Mouse (Mus musculus) limb, embryonic 13.5 days (tissue): ENCODE measurements around the gene Nudt22. TPM values are rescaled to one million over a fixed set of nuclear protein-coding genes. Genes with fewer than 3 reads are reported as not detected.

Source experiments
- ATAC-seq: fragments of 200-750 bp; cut with Nextera tagmentation; 2 replicates; pipeline ENCODE4 v1.8.0; 2017; ENCODE audit warnings: low read depth, moderate number of reproducible peaks, moderate TSS enrichment; ENCODE audit not compliant: low FRiP score
- H3K27ac ChIP-seq: fragments of 300-500 bp; sonication (generic); 2 replicates; pipeline ENCODE4 v1.5.1; 2015; ENCODE audit warnings: inconsistent platforms, mild to moderate bottlenecking, moderate library complexity
- H3K27me3 ChIP-seq: fragments of 300-500 bp; sonication (generic); 2 replicates; pipeline ENCODE4 v1.6.1; 2015; ENCODE audit warnings: mild to moderate bottlenecking, inconsistent platforms
- H3K36me3 ChIP-seq: fragments of 300-500 bp; sonication (generic); 2 replicates; pipeline ENCODE4 v1.6.1; 2015; ENCODE audit warnings: inconsistent platforms, mild to moderate bottlenecking, moderate library complexity
- H3K4me1 ChIP-seq: fragments of 300-500 bp; sonication (generic); 2 replicates; pipeline ENCODE4 v1.6.1; 2015; ENCODE audit warnings: inconsistent platforms
- H3K4me2 ChIP-seq: fragments of 300-500 bp; sonication (generic); replicated peaks from 2 replicates; pipeline ENCODE4 v1.6.1; 2015; ENCODE audit warnings: inconsistent platforms, mild to moderate bottlenecking, moderate library complexity
- H3K4me3 ChIP-seq: fragments of 300-500 bp; sonication (generic); 2 replicates; pipeline ENCODE4 v1.5.1; 2015; ENCODE audit warnings: moderate library complexity, mild to moderate bottlenecking, inconsistent platforms
- H3K9ac ChIP-seq: fragments of 300-500 bp; sonication (generic); 2 replicates; pipeline ENCODE4 v1.6.1; 2015; ENCODE audit warnings: mild to moderate bottlenecking, inconsistent platforms
- H3K9me3 ChIP-seq: fragments of 300-500 bp; sonication (generic); 2 replicates; pipeline ENCODE4 v1.6.1; 2016; ENCODE audit warnings: inconsistent platforms
- whole genome bisulfite sequencing: fragments of 180-500 bp; shearing (Covaris S2); methylation state at CpG from one replicate; pipeline ENCODE4 v1.1.7; 2015; 5-methylcytosine and 5-hydroxymethylcytosine counted together
- polyA plus RNA-seq: library from polyadenylated mRNA; unstranded; fragments of >200 nt; fragmentation: Nextera tagmentation; extraction: Ambion mirVana; gene quantifications from 2 replicates; pipeline ENCODE4 v1.2.1, GENCODE M21; 2015

Nudt22 gene
- polyA plus RNA-seq, 1 experiment from 2014 or later: 24.0 TPM

GRCm38 (mm10) chr19:6980381-6981093, 15.4 kb downstream of the Nudt22 start, which contains the start of gene Fkbp2:
Fkbp2 (minus strand) TSS chr19:6980501.
- H3K9ac ChIP-seq: peak within 1 kb of the TSS; percentile 82
- WGBS: 1% methylated on average over 38 of the region's 38 CpGs

DNA sequence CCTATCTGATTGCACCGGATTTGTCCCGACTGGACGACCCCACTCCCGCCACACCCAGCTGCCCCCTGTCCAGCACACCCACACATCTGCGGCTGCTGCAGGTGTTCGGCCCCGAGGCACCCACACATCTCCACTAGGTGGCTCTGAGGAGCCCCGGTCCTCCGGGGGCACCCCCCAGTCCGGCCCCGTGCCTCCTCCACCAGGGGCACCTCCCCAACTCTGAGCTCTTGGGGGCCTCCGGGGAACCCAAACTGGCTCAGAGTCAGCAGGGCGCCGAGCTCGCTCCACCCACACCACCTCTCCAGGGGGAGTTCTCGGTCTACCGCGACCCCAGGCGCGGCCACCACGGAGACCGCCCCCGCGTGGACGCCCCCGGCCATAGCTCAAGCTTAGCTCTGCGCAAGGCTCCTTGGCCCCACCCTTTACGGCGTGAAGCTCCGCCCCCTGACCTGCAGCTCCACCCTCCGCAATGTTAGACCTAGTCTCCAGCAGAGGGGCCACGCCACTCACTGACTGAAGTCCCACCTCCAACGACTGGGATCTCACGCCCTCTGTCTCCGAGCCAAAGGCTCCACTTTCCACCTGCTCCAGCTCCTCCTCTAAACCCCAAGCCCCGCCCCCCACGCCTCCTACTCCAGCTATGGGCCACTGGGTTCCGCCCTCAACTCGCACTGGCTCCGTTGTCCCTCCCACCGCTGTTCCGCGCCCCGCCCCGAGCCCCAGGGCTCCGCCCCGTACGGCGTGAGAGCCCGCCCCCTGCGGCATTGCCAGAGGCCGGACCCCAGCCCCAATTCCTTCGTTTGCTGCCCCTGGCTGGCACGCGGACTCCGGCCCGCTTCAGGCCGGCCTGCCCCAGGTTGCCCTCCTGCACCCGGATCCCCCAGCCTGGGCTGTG, 16.2 kb downstream of the Nudt22 start:
- H3K36me3 ChIP-seq: peaks cover 47% of the 10 kb centered on the region
- H3K27ac ChIP-seq: peak overlapping the region; percentile 87
- no peaks in the 10 kb centered on the region for H3K9me3 ChIP-seq
- H3K4me1 ChIP-seq: peaks cover 47% of the 10 kb centered on the region
- no peaks in the 10 kb centered on the region for H3K27me3 ChIP-seq
- H3K9ac ChIP-seq: peak overlapping the region; percentile 82
- ATAC-seq: peak; percentile 90
- peak overlapping the region; percentile 70 for H3K4me3 ChIP-seq
- 1% methylated on average over 59 of the region's 59 CpGs for WGBS
- peak overlapping the region; percentile 93 for H3K4me2 ChIP-seq

More at GRCm38 (mm10) chr19:6980381-6981093, 15.4 kb downstream of the Nudt22 start, which contains the start of gene Fkbp2:
- Histone ChIP-seq H3K27me3 (no peaks in the 10 kb centered on the region), H3K36me3 (peaks cover 55% of the 10 kb centered on the region), H3K4me3 (peak within 1 kb of the TSS; percentile 70), H3K4me1 (peaks cover 47% of the 10 kb centered on the region), H3K9me3 (no peaks in the 10 kb centered on the region), H3K4me2 (peak within 1 kb of the TSS; percentile 93), H3K27ac (peak within 1 kb of the TSS; percentile 87)
- peak; percentile 88 for ATAC-seq

DNA sequence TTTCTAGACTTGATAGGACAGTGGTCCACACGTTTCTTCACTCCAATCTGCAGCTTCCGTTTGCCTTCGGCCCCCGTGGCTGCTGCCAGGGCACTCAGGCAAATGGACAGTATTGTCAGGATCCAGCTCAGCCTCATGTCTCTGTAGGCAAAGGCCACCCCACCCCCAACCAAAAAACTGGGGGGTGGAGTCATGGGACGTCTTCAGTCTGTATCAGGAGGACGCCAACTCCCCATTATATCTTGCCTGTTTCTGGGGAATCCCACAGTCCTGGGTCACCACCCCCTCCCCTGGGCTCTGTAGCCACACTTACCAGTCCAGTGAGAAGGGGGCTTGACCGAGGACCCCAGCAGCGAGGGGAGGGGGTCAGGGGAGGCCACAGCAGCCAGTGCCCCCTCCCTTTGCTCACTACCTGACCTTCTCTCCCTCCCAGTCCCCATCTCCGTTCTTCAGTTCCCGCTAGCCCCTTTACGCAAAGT, 16.9 kb downstream of the Nudt22 start:
- WGBS: 16% methylated on average over 11 of the region's 11 CpGs
- H3K27me3 ChIP-seq: no peaks in the 10 kb centered on the region
- peak overlapping the region; percentile 68 for H3K9ac ChIP-seq
- peak overlapping the region; percentile 28; the same call in 1 of the 2 replicates for H3K27ac ChIP-seq
- H3K4me1 ChIP-seq: peaks cover 47% of the 10 kb centered on the region
- H3K36me3 ChIP-seq: peaks cover 43% of the 10 kb centered on the region
- no peak for ATAC-seq
- peak overlapping the region; percentile 93 for H3K4me2 ChIP-seq
- no peaks in the 10 kb centered on the region for H3K9me3 ChIP-seq
- peak overlapping the region; percentile 70 for H3K4me3 ChIP-seq

- Histone ChIP-seq H3K4me2 (peak overlapping the region; percentile 93), H3K27ac (no peak overlapping the region; the same call in 1 of the 2 replicates)
- WGBS: 50% methylated on average over 3 of the region's 3 CpGs
Observed at GRCm38 (mm10) chr19:6978639-6978974, 17.3 kb downstream of the Nudt22 start.

DNA sequence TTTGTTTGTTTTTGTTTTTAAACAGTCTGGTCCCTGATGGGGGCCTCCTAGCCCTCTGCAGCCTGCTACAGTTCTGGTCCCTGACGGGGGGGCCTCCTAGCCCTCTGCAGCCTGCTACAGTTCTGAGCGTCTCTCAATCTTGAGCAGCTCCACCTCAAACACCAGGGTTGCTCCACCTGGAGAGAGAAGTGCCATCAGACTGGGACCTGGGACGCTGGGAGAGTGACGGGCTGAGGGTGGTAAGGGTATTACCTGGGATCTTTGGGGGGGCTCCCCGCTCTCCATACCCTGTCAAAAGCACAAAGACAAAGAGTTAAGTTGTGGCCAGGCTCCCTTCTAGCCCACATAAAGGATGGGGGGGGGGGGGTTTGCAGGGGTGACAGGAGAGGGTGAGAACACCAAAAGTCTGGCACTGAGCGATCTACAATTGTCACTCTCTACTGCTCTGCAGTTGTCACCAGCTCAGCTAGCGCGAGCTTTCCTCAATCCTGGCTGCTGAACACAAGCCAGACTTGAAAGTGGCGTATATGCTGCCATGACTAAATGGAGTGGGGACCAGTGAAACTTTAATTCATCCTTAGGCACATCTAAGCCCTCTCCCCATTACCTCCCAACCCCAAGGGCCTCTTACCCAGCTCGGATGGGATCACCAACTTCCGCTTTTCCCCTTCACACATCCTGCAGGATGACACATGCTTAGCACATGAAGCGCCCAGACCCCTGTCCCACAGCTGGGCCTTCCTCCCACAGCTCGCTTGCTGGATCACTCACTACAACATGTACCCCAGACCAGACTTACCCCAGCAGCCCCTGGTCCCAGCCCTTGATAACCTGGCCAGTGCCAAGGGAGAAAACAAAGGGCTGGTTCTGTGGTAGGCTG, 17.9 kb downstream of the Nudt22 start:
- H3K4me2 ChIP-seq: peak overlapping the region; percentile 93
- no peak overlapping the region; the same call in 1 of the 2 replicates for H3K27ac ChIP-seq

More at GRCm38 (mm10) chr19:6978639-6978974, 17.3 kb downstream of the Nudt22 start:
- Histone ChIP-seq H3K4me1 (peaks cover 52% of the 10 kb centered on the region), H3K27me3 (no peaks in the 10 kb centered on the region), H3K9ac (peak overlapping the region; percentile 68; the same call in 1 of the 2 replicates), H3K4me3 (peak overlapping the region; percentile 70), H3K36me3 (peaks cover 39% of the 10 kb centered on the region), H3K9me3 (no peaks in the 10 kb centered on the region)
- ATAC-seq: no peak

DNA sequence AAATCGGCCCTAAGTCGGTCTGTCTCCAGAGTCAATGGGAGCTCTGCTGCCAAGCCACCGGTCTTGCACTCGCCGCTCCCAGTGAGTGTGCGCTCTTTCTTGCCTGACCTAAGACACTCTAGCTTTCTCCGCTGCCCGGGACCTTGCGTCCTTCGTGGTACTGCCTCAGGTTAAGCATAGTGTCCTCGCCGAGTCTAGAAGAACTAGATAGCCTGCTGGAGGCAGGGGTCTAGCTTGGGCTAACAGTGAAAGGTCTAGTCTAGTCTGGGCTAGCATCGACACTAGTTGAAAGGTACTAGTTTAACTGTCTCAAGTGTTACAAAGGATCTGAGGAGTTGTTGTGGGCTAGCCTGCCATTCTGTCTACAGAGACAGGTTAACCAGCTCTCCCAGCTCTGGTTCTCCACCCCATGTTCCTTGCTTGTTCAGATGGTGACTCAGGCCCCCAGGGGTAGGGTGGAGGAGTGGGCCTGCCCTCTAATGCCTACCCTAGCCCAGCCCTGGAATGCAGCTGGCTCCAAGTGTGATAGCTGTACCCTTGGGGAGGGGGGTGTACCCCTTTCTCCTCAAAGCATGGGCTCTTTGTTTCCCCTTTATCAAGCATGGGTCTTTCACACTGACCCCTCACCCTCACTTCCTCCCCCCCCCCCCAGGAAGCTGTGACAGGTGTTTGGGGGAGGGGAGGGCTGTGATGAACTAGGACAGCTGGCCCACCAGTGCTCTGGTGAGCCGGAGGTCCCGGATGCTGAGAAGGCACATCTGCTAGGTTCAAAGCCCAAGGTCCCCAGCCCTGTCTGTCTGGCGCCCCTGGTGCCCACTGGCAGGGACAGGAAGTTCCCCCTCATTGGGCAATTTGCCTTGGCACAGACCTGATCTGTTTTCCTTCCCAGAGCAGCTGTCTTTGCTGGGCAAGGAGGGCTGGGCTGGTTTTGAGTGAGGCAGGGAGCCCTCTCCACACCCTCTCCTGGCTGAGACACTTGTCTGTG, 20.1 kb downstream of the Nudt22 start, which contains the start of gene Plcb3:
TSS of gene Plcb3 (minus strand) at position 934 of the 985 bp plus-strand sequence.
- 1% methylated on average over 16 of the region's 16 CpGs for WGBS

More for the DNA sequence above, 17.9 kb downstream of the Nudt22 start:
- ATAC-seq: no peak
- Histone ChIP-seq H3K4me3 (peak overlapping the region; percentile 70), H3K4me1 (peaks cover 52% of the 10 kb centered on the region), H3K9me3 (no peaks in the 10 kb centered on the region), H3K36me3 (peaks cover 34% of the 10 kb centered on the region), H3K27me3 (no peaks in the 10 kb centered on the region), H3K9ac (peak overlapping the region; percentile 68; the same call in 1 of the 2 replicates)
- WGBS: 79% methylated on average over 13 of the region's 13 CpGs

DNA sequence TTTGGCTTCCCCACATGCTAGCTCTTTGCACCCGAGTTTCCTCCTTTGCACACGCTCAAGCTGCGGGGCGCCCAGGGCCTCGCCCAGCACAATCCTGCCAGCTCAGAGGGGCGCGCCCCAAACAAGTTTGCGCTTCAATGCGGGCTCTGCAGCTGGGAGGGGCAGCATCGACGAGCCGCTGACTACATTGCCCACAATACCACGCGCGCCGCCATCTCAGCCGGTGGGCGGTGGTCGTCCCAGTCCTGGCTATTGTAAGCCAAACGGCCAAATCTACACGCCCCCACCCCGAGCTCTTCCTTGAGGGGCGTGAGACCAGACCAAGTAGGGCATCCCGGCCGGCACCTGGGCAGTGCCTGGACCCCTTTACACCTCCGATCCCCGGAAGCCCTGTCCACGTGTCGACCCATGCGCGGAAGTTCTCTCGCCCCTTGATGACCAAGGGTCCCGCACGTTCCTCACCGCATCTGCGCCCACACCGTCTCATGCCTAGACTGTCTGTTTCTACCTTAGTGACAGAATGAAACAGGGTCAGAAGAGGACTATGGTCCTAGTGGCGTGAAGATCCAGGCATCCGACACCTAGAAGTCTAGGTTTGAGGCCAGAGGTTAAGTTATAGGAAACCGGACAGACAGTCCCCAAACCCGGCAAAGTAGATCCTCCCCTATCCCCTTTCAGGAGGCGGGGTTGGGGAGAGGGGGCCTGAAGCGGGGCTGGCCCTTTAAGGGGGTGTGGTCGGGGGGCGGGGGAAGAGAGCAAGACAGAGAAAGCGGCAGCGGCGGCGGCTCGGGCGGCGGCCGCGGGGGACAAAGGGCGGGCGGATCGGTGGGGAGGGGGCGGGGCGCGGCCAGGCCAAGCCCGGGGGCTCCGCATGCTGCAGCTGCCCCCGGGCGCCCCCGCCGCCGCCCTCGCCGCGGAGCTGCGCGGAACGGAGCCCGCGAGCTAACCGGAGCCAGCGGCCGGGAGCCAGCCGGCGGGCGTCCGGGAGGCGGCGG, 21.4 kb downstream of the Nudt22 start, which contains the start of gene Ppp1r14b:
TSS of gene Ppp1r14b (plus strand) at position 758 of the 995 bp plus-strand sequence.
- peak; percentile 74 for ATAC-seq
- peaks cover 66% of the 10 kb centered on the region for H3K4me1 ChIP-seq
- peaks cover 18% of the 10 kb centered on the region for H3K36me3 ChIP-seq
- WGBS: under 1% methylated on average over 62 of the region's 84 CpGs
- H3K27ac ChIP-seq: peak within 1 kb of the TSS; percentile 87
- H3K4me3 ChIP-seq: peak within 1 kb of the TSS; percentile 76
- no peaks in the 10 kb centered on the region for H3K27me3 ChIP-seq
- H3K4me2 ChIP-seq: peak within 1 kb of the TSS; percentile 93
- no peaks in the 10 kb centered on the region for H3K9me3 ChIP-seq
- peak within 1 kb of the TSS; percentile 85 for H3K9ac ChIP-seq

More for the DNA sequence above, 20.1 kb downstream of the Nudt22 start, which contains the start of gene Plcb3:
- Histone ChIP-seq H3K4me2 (peak within 1 kb of the TSS; percentile 93), H3K27me3 (no peaks in the 10 kb centered on the region), H3K9me3 (no peaks in the 10 kb centered on the region), H3K4me1 (peaks cover 55% of the 10 kb centered on the region), H3K4me3 (peak within 1 kb of the TSS; percentile 76), H3K9ac (peak within 1 kb of the TSS; percentile 85), H3K36me3 (peaks cover 18% of the 10 kb centered on the region), H3K27ac (peak within 1 kb of the TSS; percentile 29)
- no peak for ATAC-seq

DNA sequence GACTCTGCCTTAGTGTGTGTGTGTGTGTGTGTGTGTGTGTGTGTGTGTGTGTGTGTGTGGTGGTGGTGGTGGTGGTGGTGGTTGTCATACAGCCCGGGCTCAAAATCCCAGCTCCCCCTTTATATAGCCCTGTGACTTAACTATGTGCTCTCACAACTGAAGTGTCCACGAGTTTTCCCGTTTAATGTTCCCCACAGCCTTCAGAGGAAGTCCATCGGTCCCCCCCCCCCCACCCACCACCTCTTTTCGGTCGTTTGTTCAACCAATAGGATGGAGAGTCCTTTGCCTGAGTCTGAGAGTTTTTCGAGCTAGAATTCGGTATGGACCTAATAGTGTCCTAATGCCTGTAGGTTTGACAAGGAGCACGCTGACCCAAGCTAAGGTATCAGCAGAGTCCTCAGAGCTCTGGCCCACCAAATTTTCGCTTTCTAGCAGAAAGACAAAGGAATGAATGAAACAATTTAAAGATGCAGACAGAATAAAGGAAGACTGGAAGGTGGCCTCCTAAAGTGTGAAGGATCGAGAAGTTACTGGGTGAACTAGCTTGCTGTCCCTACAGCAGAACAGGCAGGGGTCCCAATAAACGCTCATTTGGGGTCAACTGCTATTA, 22.2 kb downstream of the Nudt22 start:
- peaks cover 16% of the 10 kb centered on the region for H3K36me3 ChIP-seq
- H3K27me3 ChIP-seq: no peaks in the 10 kb centered on the region
- H3K9me3 ChIP-seq: no peaks in the 10 kb centered on the region
- no peak for ATAC-seq
- H3K27ac ChIP-seq: peak overlapping the region; percentile 3; the same call in 1 of the 2 replicates
- peaks cover 64% of the 10 kb centered on the region for H3K4me1 ChIP-seq
- WGBS: 25% methylated on average over 12 of the region's 12 CpGs
- H3K4me3 ChIP-seq: peak overlapping the region; percentile 76
- H3K9ac ChIP-seq: peak overlapping the region; percentile 35; the same call in 1 of the 2 replicates
- H3K4me2 ChIP-seq: peak overlapping the region; percentile 93
